Comparison of ENCODE assay signal across 9 mouse cellular contexts in the genomic region with DNA sequence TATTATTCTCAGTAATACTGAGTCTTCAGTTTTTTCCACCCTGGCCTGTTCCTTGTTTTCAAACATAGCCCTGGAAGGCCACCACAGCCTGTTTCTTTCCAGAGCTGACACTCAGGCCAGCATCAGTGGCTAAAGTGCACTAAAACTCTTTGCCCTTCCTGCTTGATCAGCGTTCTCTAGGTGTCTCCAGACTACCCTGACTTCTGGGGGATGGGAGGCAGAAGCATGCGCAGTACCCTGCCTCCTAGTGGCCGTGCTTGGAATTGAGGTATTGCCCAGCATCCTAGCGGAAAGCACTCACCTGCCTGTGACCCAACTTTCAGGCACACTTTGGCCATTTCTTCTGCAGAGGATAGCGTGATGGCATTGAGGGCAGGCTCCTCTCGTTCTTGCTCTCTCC. TPM values are rescaled to one million over a fixed set of nuclear protein-coding genes. Genes with fewer than 3 reads are reported as not detected.
DNase-seq lines count a peak whose midpoint lies in the region; ATAC-seq and TF ChIP-seq lines count a peak whose summit lies in the region.
"Had no signal": no experiment of that assay in that cellular context is flagged by ENCODE, and none has a peak within 500 bp of the region (broad histone marks: within the 10 kb centered on the region; RNA-seq: fewer than 3 reads in every experiment).

No protein-coding gene starts in this region.

- peak; percentile 54 for DNase-seq in gastrocnemius, adult 2 months
- DNase-seq in gastrocnemius, adult 8-10 months (ENCODE audit: low spot score in 2 of 2) = no peak
- no peak for DNase-seq in brain, embryonic 14.5 days (ENCODE audit: low read depth)
- DNase-seq in intestine, embryonic 14.5 days (ENCODE audit: low spot score) = peak; percentile 75
- peak; percentile 71 for DNase-seq in lung, embryonic 14.5 days
- peak; percentile 29 for DNase-seq in thymus, postnatal 0 days (ENCODE audit: low spot score)
- no peak for DNase-seq in layer of hippocampus, adult 9-10 months (ENCODE audit: low spot score)

- ATAC-seq in intestine, embryonic 14.5 days (replicated peaks; ENCODE audit: low FRiP score, low TSS enrichment, low read depth) = no peak
- ATAC-seq in lung, embryonic 14.5 days (ENCODE audit: insufficient read depth) = no peak

- H3K4me3 ChIP-seq in gastrocnemius, adult 2 months = no peak overlapping the region
- H3K4me3 ChIP-seq in C2C12 (ENCODE audit: insufficient read depth, poor library complexity, severe bottlenecking) = no peak overlapping the region
- no peak overlapping the region for H3K4me3 ChIP-seq in intestine, embryonic 14.5 days (ENCODE audit: low read depth, low read length)
- H3K4me3 ChIP-seq in lung, embryonic 14.5 days (ENCODE audit: low read depth, low read length) = no peak overlapping the region
- H3K4me3 ChIP-seq: midbrain, embryonic 12.5 days had no signal

- no peak overlapping the region for H3K4me2 ChIP-seq in intestine, embryonic 14.5 days (ENCODE audit: low read length)
- no peak overlapping the region for H3K4me2 ChIP-seq in lung, embryonic 14.5 days
- H3K4me2 ChIP-seq: midbrain, embryonic 12.5 days had no signal

- no peak overlapping the region for H3K9ac ChIP-seq in intestine, embryonic 14.5 days (ENCODE audit: low read length)
- H3K9ac ChIP-seq in lung, embryonic 14.5 days = no peak overlapping the region
- H3K9ac ChIP-seq: midbrain, embryonic 12.5 days had no signal

- H3K27ac ChIP-seq in gastrocnemius, adult 2 months = no peak overlapping the region
- H3K27ac ChIP-seq in intestine, embryonic 14.5 days (ENCODE audit: low read depth) = no peak overlapping the region
- no peak overlapping the region for H3K27ac ChIP-seq in lung, embryonic 14.5 days (ENCODE audit: low read depth)
- H3K27ac ChIP-seq: midbrain, embryonic 12.5 days had no signal

- no peaks in the 10 kb centered on the region for H3K79me3 ChIP-seq in C2C12 (ENCODE audit: low read depth)

- no peaks in the 10 kb centered on the region for H3K79me2 ChIP-seq in C2C12 (ENCODE audit: control insufficient read depth, insufficient read depth)

- H3K4me1 ChIP-seq in intestine, embryonic 14.5 days (replicated peaks; ENCODE audit: control insufficient read depth, insufficient read depth, low read length) = no peaks in the 10 kb centered on the region
- H3K4me1 ChIP-seq in lung, embryonic 14.5 days (ENCODE audit: insufficient read depth) = no peaks in the 10 kb centered on the region
- H3K4me1 ChIP-seq: midbrain, embryonic 12.5 days had no signal

- WGBS in intestine, embryonic 14.5 days = 48% methylated on average over 6 of the region's 6 CpGs
- WGBS in lung, embryonic 14.5 days = 52% methylated on average over 6 of the region's 6 CpGs

- H3K9me3 ChIP-seq in intestine, embryonic 14.5 days (ENCODE audit: control insufficient read depth, low read length) = no peaks in the 10 kb centered on the region
- H3K9me3 ChIP-seq in lung, embryonic 14.5 days (ENCODE audit: low read depth, low read length) = no peaks in the 10 kb centered on the region

- no peak overlapping the region for H3ac ChIP-seq in C2C12 (ENCODE audit: control insufficient read depth, insufficient read length, low read depth)

- no peak for TF ChIP-seq POLR2A in brain, embryonic 14.5 days (IDR thresholded peaks at IDR 0.05; ENCODE audit: borderline replicate concordance, extremely low read depth, insufficient read depth, insufficient read length, poor library complexity, severe bottlenecking)

- peak; percentile 71 for TF ChIP-seq CTCF in gastrocnemius, adult 2 months (IDR thresholded peaks at IDR 0.05)
- TF ChIP-seq CTCF in C2C12 (IDR thresholded peaks at IDR 0.05; ENCODE audit: control insufficient read depth, insufficient read depth, insufficient read length) = peak; percentile 15
- TF ChIP-seq CTCF in brain, embryonic 14.5 days (IDR thresholded peaks at IDR 0.05; ENCODE audit: borderline replicate concordance, extremely low read depth, insufficient read depth, insufficient read length) = peak; percentile 64; the same call in 1 of the 2 replicates
- TF ChIP-seq CTCF in lung, embryonic 14.5 days (IDR thresholded peaks at IDR 0.05; ENCODE audit: low read depth) = peak; percentile 85

- no peaks in the 10 kb centered on the region for H3K27me3 ChIP-seq in C2C12 (ENCODE audit: control insufficient read depth, insufficient read depth, insufficient read length)
- no peaks in the 10 kb centered on the region for H3K27me3 ChIP-seq in intestine, embryonic 14.5 days (replicated peaks; ENCODE audit: control insufficient read depth, insufficient read depth, low read length)
- no peaks in the 10 kb centered on the region for H3K27me3 ChIP-seq in lung, embryonic 14.5 days (ENCODE audit: insufficient read depth, low read length)
- H3K27me3 ChIP-seq: midbrain, embryonic 12.5 days had no signal

- H3K36me3 ChIP-seq in C2C12 (ENCODE audit: control insufficient read depth, insufficient read depth) = peaks cover 4% of the 10 kb centered on the region
- H3K36me3 ChIP-seq in intestine, embryonic 14.5 days (ENCODE audit: control insufficient read depth, insufficient read depth, low read length) = peaks cover 20% of the 10 kb centered on the region
- peaks cover 35% of the 10 kb centered on the region for H3K36me3 ChIP-seq in lung, embryonic 14.5 days (ENCODE audit: insufficient read depth)
- H3K36me3 ChIP-seq: midbrain, embryonic 12.5 days had no signal

- intact Hi-C loops in gastrocnemius, adult 2 months (cut with DNase I) = loop anchor here (2.0 kb wide), 1 partner anchor 70 kb away; no protein-coding TSS in a partner anchor

TF ChIP-seq in C2C12, 6 proteins besides CTCF, POLR2A, EP300 and RAD21:
- TF ChIP-seq MYOD1 (IDR thresholded peaks at IDR 0.05; ENCODE audit: control insufficient read depth, insufficient read length, low read depth) = no peak
- no peak for TF ChIP-seq FOSL1 (IDR thresholded peaks at IDR 0.05; ENCODE audit: insufficient read depth, low read length, poor library complexity, severe bottlenecking)
- no peak for TF ChIP-seq USF1 (IDR thresholded peaks at IDR 0.05; ENCODE audit: low read depth)
- no peak for TF ChIP-seq MYOG (IDR thresholded peaks at IDR 0.05; ENCODE audit: control insufficient read depth, extremely low read depth, insufficient read length)
- TF ChIP-seq CEBPB (IDR thresholded peaks at IDR 0.05; ENCODE audit: low read depth) = no peak
- no peak for TF ChIP-seq MAX (IDR thresholded peaks at IDR 0.05)

RNA-seq across cellular contexts. Expression of a gene that starts 25.8 kb away (rescaled TPM):
- total RNA-seq in gastrocnemius, adult 2 months (2021) = 1 to 10 TPM; 6.5 to 7.6 TPM
- 1 to 10 TPM; 3.3 to 7.8 (median 3.6) TPM for total RNA-seq in gastrocnemius, adult 8-10 months (2022)
- polyA plus RNA-seq in C2C12 (2012; fragmentation: generic; extraction: Trizol) = 25.6 TPM
- polyA plus RNA-seq in brain, embryonic 14.5 days (2012; rRNA removed) = 13.8 and 33.2 TPM in 2 replicates
- 85.2 and 87.2 TPM in 2 replicates for polyA plus RNA-seq in intestine, embryonic 14.5 days (2014; fragmentation: Nextera tagmentation; extraction: Ambion mirVana)
- 111 and 117 TPM in 2 replicates for polyA plus RNA-seq in lung, embryonic 14.5 days (2014; fragmentation: Nextera tagmentation; extraction: Ambion mirVana)
- polyA plus RNA-seq in thymus, postnatal 0 days (2015; fragmentation: Nextera tagmentation; extraction: Ambion mirVana) = 8.4 and 10.6 TPM in 2 replicates

RNA-seq across cellular contexts. Expression of a gene that starts 46.7 kb away (rescaled TPM):
- 10 to 100 TPM; 84.9 to 85.6 TPM for total RNA-seq in gastrocnemius, adult 2 months (2021)
- total RNA-seq in gastrocnemius, adult 8-10 months (2022) = 10 to 100 TPM; 76.8 to 89.6 (median 79.4) TPM
- polyA plus RNA-seq in C2C12 (2012; fragmentation: generic; extraction: Trizol) = 115 TPM
- 98.2 and 107 TPM in 2 replicates for polyA plus RNA-seq in brain, embryonic 14.5 days (2012; rRNA removed)
- 213 and 221 TPM in 2 replicates for polyA plus RNA-seq in intestine, embryonic 14.5 days (2014; fragmentation: Nextera tagmentation; extraction: Ambion mirVana)
- 230 TPM in 2 replicates for polyA plus RNA-seq in lung, embryonic 14.5 days (2014; fragmentation: Nextera tagmentation; extraction: Ambion mirVana)
- 206 and 214 TPM in 2 replicates for polyA plus RNA-seq in thymus, postnatal 0 days (2015; fragmentation: Nextera tagmentation; extraction: Ambion mirVana)

Comparison
In these comparisons a context has a peak if more than half of its experiments do, and no peak if none do; other contexts are left out.
1. DNase-seq: peak in gastrocnemius, adult 2 months (single experiment), intestine, embryonic 14.5 days (single experiment), lung, embryonic 14.5 days (single experiment) and thymus, postnatal 0 days (single experiment); none in gastrocnemius, adult 8-10 months (0 of 2), brain, embryonic 14.5 days (single experiment) and layer of hippocampus, adult 9-10 months (single experiment).
2. CTCF ChIP-seq: peak in every context shown above with its lines; median percentile 85 in lung, embryonic 14.5 days; 71 in gastrocnemius, adult 2 months; 64 in brain, embryonic 14.5 days; 15 in C2C12.